Mouse (Mus musculus) E14TG2a.4 (cell line): Measurements from ENCODE around the gene Psen2.

Experiments used
- CTCF ChIP-seq: conservative IDR thresholded peaks from 2 replicates; pipeline ENCODE4 v1.5.1; 2014; ENCODE audit warnings: low read length
- NANOG ChIP-seq: IDR thresholded peaks from 2 replicates; pipeline ENCODE4 v1.6.1; 2014; ENCODE audit warnings: borderline replicate concordance, low read length, mixed read lengths
- POU5F1 ChIP-seq: IDR thresholded peaks from 2 replicates; pipeline ENCODE4 v1.6.1; 2014; ENCODE audit warnings: low read length, borderline replicate concordance

- TF ChIP-seq CTCF (no peak), NANOG (no peak), POU5F1 (no peak)
Observed at GRCm38 (mm10) chr1:180229906-180230305, 33.3 kb downstream of the Psen2 start.
